Mouse (Mus musculus): Measurements from ENCODE around the gene Prss32.

DNA sequence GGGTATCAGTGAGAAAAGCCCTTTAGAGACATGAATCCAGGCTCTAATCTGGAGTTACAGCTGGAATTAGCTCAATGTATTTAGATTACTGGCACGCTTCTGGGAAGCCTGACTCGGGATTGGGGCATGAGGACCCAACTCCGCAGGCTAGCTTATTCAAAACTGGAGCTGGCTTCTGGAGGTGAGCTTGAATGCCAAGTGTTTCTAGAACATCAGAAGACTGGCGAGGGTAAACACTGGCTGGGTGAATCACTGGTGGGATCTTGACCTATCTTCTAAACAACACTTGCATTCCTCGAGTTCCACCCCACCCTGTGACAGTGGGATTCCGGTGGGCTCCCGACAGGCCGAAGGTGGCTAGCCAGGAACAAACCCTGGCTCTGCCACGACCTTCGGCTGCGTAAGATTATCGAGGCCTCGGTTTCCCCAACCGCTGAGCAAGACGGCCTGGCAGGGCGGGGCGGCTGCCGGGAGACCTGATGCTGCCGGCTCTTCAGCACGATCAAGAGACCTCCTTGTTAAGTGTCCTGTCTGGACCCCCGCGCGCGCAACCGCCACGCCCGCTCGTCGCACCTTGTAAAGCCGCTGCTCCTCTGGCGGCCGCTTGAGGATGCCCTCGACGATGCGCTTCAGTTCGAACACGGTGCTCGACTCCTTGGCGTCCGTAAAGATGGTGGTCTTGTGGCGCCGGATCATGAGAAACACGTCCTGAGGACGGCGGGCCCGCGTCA is 15.2 kb upstream of the Prss32 start:
- TF ChIP-seq CTCF (IDR thresholded peaks at IDR 0.05; ENCODE audit: extremely low read depth, insufficient read depth, insufficient read length, insufficient replicate concordance) (no peak), POLR2A (IDR thresholded peaks at IDR 0.05; ENCODE audit: low read depth, low read length) (no peak)
